Mouse (Mus musculus) spleen, postnatal 36 days (tissue): ENCODE data around the gene Car6.
A peak's percentile ranks its signal among the peaks of the same experiment; 100 is the strongest.

ENCODE experiments used
- DNase-seq, 2 experiments: peaks; one replicate each; pipeline ENCODE4 v3.0.0; 2022; ENCODE audit warnings: low spot score in 2 of 2, mixed read lengths in 1 of 2

The Car6 gene

GRCm38 (mm10) chr4:150229747-150230390, 28.7 kb upstream of the Car6 start:
- DNase-seq, result no peak

DNA sequence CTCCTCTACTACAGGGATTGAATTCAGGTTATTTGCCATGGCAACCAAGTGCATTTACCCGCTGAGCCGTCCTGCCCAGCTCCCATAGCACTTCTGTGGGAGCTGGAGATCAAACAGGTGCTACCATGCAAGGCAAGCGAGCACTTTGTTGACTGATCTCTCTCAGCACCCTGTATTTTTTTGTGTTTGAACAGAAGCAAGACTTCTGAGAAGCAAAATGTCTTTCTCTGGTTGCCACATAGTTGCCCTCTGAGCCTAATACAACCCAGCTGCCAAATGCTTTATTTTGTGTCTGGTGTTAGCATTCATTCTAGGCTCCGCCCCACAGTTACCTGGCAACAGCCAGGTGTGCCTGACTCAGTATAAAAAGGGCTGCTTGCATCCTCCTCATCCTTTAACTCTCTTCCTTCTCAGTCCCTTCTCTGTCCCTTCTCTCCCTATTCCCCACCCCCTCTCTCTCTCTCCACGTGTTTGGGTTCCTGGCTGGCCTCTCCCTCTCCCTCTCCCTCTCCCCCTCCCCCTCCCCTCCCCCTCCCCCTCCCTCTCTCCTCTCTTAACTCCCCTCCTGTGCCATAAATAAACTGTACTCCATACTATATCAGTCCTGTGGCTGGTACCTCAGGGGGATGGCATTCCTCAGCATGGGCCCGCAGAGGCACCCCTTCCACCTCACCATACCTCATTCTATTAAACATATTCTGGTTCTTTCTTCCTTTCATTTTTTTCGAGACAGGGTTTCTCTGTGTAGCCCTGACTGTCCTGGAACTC, 27.6 kb upstream of the Car6 start:
- no peak for DNase-seq

- DNase-seq, result no peak
Observed at GRCm38 (mm10) chr4:150226818-150227688, 25.9 kb upstream of the Car6 start.

- no peak for DNase-seq
Observed at GRCm38 (mm10) chr4:150225700-150226099, 24.6 kb upstream of the Car6 start.

DNA sequence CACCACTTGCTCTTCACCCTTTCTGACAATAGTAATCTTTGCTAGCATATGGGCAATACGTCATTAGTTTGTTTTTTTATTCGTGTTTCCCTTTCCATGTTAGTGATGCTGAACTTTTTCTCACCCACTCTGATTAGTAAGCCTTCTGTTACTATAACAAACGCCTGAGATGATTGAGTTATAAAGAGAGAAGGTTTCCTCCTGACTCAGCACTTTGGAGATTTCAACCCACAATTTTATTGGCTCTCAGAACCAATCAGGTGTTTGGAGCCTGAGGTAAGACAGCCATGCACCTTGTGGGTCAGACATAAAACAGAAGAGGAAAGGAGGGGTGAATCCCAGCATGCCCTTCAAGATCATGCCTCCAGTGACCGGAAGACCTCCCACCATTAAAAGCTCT, 22.7 kb upstream of the Car6 start:
- no peak for DNase-seq

DNA sequence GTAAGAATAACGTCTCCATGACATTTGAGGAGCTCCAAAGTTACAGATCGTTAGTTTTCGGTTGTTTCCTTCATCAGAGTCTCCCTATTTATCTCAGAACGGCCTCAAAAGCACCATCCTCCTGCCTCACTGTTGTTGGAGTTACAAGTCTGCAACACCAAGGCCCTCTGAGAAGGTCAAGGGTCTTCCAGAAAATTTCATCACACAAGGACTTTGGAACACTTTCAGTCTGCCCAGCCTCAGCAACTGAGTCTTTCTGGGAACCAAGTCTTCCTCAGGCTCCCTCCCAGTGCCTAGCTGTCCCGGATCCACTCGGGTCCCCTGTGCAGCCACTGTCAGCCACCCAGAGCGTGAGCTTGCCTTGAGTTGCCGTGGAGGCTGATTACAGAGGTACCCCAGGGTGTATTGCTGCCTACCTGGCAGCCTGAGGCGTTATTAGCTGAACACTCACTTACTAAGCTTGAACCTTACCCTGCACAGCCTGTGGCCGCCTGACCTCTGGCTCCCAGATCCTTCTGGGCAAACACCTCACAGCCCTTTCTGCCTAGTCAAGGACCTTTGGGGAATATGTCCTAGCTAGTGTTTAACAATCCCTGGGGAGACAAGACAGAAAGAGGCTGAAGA, 20.0 kb upstream of the Car6 start:
- no peak for DNase-seq

GRCm38 (mm10) chr4:150220584-150220983, 19.5 kb upstream of the Car6 start:
- no peak for DNase-seq

DNA sequence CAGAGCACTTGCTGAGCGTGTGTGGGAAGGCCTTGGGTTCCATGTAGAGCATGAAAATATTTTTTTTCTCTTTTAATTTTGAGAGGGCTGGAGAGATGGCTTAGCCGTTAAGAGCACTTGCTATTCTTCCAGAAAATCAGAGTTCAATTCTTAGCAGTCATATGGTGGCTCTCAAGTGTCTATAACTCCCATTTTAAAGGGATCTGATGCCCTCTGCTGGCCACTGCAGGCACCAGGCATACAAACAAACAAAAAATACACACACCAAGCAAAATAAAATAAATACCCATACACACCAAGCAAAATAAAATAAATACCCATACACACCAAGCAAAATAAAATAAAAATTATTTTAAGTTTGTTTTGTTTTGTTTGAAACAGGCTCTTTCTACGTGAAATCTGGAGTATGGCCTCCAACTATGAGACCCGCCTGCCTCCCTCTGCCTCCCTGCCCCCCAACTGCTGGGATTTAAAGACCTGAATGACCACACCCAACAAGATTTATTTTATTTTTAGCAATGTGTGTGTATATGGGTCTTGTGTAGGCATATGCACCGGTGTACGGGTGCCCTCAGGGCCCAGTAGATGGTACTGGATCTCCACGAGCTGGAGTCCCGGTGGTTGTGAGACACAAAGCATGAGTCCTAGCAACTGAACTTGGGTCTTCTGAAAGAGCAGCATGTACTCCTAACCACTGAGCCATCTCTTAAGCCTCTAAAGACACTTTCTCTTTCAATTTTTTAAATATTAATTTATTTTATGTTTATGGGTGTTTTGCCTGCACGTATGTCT, 18.6 kb upstream of the Car6 start:
- DNase-seq, result peak; percentile 31 to 47

DNA sequence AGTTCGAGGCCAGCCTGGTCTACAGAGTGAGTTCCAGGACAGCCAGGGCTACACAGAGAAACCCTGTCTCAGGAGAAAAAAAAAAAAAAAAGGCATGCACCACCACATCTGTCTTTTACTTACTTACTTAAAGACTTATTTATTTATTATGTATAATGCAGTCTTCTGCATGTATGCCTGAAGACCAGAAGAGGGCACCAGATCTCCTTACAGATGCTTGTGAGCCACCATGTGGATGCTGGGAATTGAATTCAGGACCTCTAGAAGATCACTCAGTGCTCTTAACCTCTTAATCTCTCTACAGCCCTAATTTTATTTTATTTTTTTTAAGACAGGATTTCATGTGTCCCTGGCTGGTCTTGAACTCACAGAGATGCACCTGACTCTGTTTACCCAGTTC, 16.8 kb upstream of the Car6 start:
- no peak for DNase-seq

GRCm38 (mm10) chr4:150217042-150217554, 16.0 kb upstream of the Car6 start:
- no peak for DNase-seq

DNA sequence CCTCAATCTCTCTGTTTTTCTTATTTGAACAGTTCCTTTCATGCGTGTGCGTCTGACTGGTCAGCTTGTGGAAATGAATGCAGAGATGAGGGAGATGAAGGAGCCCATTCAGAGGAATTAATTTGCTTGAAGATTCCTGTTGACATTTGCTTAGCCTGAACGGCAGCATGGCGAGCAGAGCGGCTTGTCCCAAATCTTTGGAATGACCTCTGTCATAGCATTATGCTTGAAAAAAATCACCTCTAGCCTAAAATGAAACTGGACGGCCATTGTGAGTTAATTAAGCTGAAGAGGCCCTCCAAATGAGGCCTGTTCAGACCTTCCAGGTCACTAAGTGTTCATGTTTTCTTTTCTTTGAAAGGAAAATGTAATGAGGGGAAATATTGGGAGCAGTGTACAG, 15.3 kb upstream of the Car6 start:
- no peak for DNase-seq

DNA sequence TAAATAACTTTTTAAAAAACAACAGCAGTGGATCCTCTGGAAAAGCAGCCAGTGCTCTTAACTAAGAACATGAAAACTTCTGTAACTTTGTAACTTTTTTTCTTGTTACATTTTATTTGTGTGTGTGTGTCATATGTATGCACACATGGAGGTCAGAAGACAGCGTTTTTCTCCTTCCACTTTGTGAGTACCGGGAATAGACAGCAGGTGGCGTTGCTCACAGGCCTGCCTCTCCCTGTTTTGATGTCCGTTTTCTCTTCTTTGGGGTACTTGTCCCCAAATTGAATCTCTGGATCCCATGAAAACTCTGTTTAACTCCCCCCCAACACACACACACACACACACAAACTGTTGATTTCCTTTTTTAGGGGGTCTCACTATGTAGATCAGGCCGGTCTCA, 12.8 kb upstream of the Car6 start:
- DNase-seq, result no peak

DNA sequence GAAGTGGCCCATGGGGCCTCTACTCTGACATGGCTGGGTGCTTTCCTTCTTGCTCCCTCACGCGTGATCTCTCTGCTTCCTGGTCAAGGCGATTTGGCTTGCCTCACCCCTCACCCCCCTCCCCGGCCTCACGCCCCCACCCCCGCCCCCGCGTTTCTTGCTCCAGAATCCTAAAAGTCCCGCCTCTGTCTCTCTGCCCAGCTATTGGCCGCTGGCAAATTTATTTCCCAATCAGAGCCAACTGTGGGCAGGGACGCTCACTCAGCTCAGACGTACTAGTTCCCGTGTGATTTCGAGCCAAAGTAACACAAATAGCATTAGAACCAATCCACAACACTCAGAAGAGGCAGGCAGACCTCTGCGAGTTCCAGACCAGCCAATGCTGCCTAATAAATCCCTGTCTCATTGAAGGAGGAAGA, 11.4 kb upstream of the Car6 start:
- peak; percentile 58 to 70 for DNase-seq

GRCm38 (mm10) chr4:150211930-150212552, 10.9 kb upstream of the Car6 start:
- no peak for DNase-seq

DNA sequence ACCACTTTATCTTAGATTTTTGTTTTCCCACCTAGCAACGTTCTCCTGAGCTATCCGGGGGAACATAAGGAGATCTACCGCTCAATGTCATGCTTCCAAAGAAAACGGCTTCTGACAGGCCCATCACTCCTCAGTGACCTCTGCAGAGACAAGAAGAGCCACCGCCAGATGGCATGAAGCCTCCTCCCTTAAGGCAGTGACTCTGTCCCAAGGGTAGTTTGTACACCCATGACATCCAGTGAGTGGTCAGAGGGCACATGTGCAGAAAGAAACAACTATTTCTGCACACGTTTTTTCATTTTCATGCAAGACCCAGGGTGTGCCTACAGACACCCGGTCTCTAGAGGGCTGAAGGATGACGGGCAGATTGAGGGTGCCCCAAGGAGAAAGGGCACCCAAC, 9.2 kb upstream of the Car6 start:
- no peak for DNase-seq

DNA sequence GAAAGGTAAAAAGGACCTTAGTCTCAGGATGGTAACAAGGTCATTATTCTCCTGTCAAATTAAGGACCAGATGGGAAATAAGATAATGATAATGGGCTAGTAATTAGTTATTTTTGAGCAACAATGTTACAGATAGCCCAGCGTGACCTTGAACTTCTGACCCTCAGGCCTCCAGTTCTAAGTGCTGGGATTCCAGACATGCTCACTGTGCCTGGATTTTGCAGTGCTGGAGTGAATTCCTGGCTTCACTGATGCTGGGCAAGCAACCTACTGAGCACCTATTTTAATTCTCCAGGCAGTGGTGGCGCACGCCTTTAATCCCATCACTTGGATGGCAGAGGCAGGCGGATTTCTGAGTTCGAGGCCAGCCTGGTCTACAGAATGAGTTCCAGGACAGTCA, 8.6 kb upstream of the Car6 start:
- no peak for DNase-seq

DNA sequence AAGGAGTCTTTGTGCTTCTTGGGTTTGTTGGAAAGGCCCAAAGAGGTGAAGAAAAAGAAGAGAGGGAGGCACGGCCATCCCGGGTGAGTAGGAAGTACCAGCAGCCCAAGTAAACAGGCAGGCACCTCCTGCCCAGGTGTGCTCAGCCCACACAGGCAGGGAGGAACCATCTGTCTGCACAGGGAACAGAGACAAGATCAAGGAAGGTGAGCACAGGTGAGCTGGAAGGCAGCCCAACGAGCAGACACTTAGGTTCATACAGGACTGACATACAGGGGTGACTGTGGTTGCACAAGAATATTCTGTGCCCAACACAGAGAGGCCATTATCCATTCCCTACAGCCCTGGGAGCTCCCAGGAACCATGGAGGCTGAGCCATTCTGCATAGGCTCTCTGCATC, 3.7 kb upstream of the Car6 start:
- DNase-seq, result no peak

DNA sequence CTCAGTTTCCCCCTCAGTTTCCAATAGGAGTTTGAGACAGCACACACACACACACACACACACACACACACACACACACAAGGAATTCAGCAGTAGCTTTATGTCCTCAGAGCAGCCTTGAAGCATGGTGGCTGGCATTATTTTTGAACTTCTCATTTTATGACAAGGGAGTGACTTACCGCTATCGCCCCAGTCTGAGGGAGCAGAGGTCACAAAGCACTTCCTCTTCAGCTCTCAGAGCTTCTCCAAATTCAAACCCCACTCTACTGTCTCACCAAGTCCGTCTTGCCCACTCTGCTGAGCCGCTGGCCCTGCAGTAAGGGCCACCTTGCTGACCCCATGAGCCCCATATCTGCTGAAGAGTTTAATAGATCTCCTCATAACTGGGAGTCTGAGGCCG, 1.6 kb upstream of the Car6 start:
- DNase-seq, result peak; percentile 48 to 49

DNA sequence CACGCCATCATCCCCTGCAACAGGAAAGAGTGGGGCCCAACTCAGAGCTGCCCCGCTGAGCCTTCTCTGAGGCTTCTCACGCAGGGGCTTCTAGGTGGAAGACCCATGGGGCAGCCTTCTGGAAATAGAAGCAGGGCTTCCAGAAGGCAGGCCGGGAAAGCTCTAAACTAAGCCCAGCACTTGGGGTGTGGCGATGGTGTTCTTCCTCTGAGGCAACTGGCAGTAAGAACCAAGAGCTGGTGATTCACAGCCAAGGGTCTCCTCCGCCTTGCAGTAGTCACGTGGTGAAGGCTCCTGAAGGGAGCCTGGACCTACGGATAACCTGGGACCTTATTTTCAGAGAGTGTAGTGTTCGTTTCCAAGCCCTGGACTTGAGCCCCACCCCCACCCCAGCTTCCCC, 2.9 kb downstream of the Car6 start:
- DNase-seq, result no peak

DNA sequence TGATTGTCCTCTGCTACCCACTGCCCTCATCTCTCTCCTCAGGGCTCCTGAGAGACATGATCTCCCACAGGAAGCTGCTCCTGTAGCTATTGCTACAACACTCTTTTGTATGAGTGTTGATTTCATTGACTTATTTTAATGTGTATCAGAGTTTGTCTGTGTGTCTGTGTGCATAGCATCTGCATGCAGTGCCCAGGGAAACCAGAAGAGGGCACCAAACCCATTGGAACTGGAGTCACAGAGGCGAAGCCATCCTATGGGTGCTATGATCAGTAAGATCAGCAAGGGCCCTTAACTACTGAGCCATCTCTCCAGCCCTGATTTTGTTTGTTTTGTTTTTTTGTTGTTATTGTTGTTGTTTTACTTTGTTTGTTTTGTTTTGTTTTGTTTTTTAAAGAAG, 7.2 kb downstream of the Car6 start:
- DNase-seq, result peak; percentile 19 to 29

- no peak for DNase-seq
Observed at GRCm38 (mm10) chr4:150192199-150192598, 8.9 kb downstream of the Car6 start.
